Mouse (Mus musculus) intestine, embryonic 15.5 days (tissue): Measurements from ENCODE around the gene Tmem9. TPM values are rescaled to one million over a fixed set of nuclear protein-coding genes. Genes with fewer than 3 reads are reported as not detected.
A peak's percentile ranks its signal among the peaks of the same experiment; 100 is the strongest.

Source experiments
- ATAC-seq: fragments of 200-750 bp; cut with Nextera tagmentation; 2 replicates; pipeline ENCODE4 v1.8.0; 2017; ENCODE audit warnings: moderate TSS enrichment, moderate library complexity
- H3K27ac ChIP-seq: fragments of 300-500 bp; sonication (generic); 2 replicates; pipeline ENCODE4 v1.5.1; 2015; ENCODE audit warnings: mild to moderate bottlenecking, inconsistent platforms
- H3K27me3 ChIP-seq: fragments of 300-500 bp; sonication (generic); replicated peaks from 2 replicates; pipeline ENCODE4 v1.6.1; 2015; ENCODE audit warnings: inconsistent platforms
- H3K36me3 ChIP-seq: fragments of 300-500 bp; sonication (generic); 2 replicates; pipeline ENCODE4 v1.6.1; 2015; ENCODE audit warnings: inconsistent platforms
- H3K4me1 ChIP-seq: fragments of 300-500 bp; sonication (generic); replicated peaks from 2 replicates; pipeline ENCODE4 v1.6.1; 2015; ENCODE audit warnings: inconsistent platforms
- H3K4me2 ChIP-seq: fragments of 300-500 bp; sonication (generic); replicated peaks from 2 replicates; pipeline ENCODE4 v1.6.1; 2015; ENCODE audit warnings: mild to moderate bottlenecking, inconsistent platforms
- H3K4me3 ChIP-seq: fragments of 300-500 bp; sonication (generic); replicated peaks from 2 replicates; pipeline ENCODE4 v1.5.1; 2015; ENCODE audit warnings: inconsistent platforms
- H3K9ac ChIP-seq: fragments of 300-500 bp; sonication (generic); 2 replicates; pipeline ENCODE4 v1.6.1; 2015; ENCODE audit warnings: inconsistent platforms
- H3K9me3 ChIP-seq: fragments of 300-500 bp; sonication (generic); 2 replicates; pipeline ENCODE4 v1.6.1; 2016; ENCODE audit warnings: inconsistent platforms
- whole genome bisulfite sequencing: fragments of 180-500 bp; shearing (Covaris S2); methylation state at CpG from one replicate; pipeline ENCODE4 v1.1.7; 2015; 5-methylcytosine and 5-hydroxymethylcytosine counted together
- polyA plus RNA-seq: library from polyadenylated mRNA; unstranded; fragments of >200 nt; fragmentation: Nextera tagmentation; extraction: Ambion mirVana; gene quantifications from 2 replicates; pipeline ENCODE4 v1.2.1, GENCODE M21; 2015

Tmem9 gene
- polyA plus RNA-seq, 1 experiment from 2014 or later, result 142 TPM

- Histone ChIP-seq H3K9me3 (no peaks in the 10 kb centered on the region), H3K4me2 (no peak overlapping the region), H3K4me1 (peaks cover 13% of the 10 kb centered on the region), H3K4me3 (no peak overlapping the region), H3K27me3 (no peaks in the 10 kb centered on the region), H3K36me3 (peaks cover 12% of the 10 kb centered on the region; the same call in 1 of the 2 replicates), H3K9ac (no peak overlapping the region), H3K27ac (no peak overlapping the region)
- ATAC-seq, result no peak
- 77% methylated on average over 5 of the region's 5 CpGs for WGBS
These were observed 31.0 kb downstream of the Tmem9 start for GRCm38 (mm10) chr1:136038746-136039538.

- no peak overlapping the region for H3K4me3 ChIP-seq
- H3K4me1 ChIP-seq, result peaks cover 13% of the 10 kb centered on the region
- H3K27me3 ChIP-seq, result no peaks in the 10 kb centered on the region
- 13% methylated on average over 11 of the region's 11 CpGs for WGBS
- no peak overlapping the region for H3K27ac ChIP-seq
- peaks cover 2% of the 10 kb centered on the region; the same call in 1 of the 2 replicates for H3K36me3 ChIP-seq
- ATAC-seq, result peak; percentile 76
- H3K4me2 ChIP-seq, result no peak overlapping the region; the same call in 1 of the 2 replicates
- H3K9me3 ChIP-seq, result no peaks in the 10 kb centered on the region
- no peak overlapping the region for H3K9ac ChIP-seq
These were observed 32.5 kb downstream of the Tmem9 start for GRCm38 (mm10) chr1:136040452-136040851.

DNA sequence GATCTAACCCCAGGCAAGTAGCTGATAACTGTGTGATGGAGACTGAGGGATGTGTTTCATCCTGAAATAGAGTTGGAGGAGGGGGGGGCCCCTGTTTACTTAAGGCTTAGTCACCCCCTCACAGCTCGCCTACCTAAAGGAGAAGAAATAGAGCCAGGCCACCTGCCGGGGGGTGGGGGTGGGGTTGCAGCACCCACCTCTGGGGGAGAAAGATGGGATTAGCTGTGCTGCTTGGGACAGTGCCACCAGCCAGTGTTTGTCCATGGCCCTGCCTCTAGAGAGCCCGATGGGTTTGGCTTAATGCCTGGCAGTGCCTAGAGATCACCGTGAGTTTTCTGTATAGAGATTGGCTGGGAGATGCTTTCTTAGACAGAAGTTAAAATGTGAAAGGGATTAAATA lies 32.9 kb downstream of the Tmem9 start:
- Histone ChIP-seq H3K4me3 (no peak overlapping the region), H3K9ac (no peak overlapping the region), H3K27ac (no peak overlapping the region), H3K4me1 (peaks cover 13% of the 10 kb centered on the region), H3K36me3 (no peaks in the 10 kb centered on the region), H3K9me3 (no peaks in the 10 kb centered on the region), H3K27me3 (peaks cover 1% of the 10 kb centered on the region; the same call in 1 of the 2 replicates), H3K4me2 (no peak overlapping the region; the same call in 1 of the 2 replicates)
- WGBS, result 10% methylated on average over 4 of the region's 4 CpGs
- no peak; the same call in none of the 2 replicates for ATAC-seq

- WGBS, result 15% methylated on average over 4 of the region's 4 CpGs
- Histone ChIP-seq H3K9ac (no peak overlapping the region), H3K27me3 (peaks cover 26% of the 10 kb centered on the region), H3K4me3 (no peak overlapping the region), H3K27ac (no peak overlapping the region), H3K36me3 (no peaks in the 10 kb centered on the region), H3K4me2 (no peak overlapping the region), H3K9me3 (no peaks in the 10 kb centered on the region), H3K4me1 (peaks cover 10% of the 10 kb centered on the region)
- 0 out of 2 replicates have a peak, but pooled peaks have one; percentile 16 for ATAC-seq
These were observed 37.8 kb downstream of the Tmem9 start for GRCm38 (mm10) chr1:136045774-136046173.

DNA sequence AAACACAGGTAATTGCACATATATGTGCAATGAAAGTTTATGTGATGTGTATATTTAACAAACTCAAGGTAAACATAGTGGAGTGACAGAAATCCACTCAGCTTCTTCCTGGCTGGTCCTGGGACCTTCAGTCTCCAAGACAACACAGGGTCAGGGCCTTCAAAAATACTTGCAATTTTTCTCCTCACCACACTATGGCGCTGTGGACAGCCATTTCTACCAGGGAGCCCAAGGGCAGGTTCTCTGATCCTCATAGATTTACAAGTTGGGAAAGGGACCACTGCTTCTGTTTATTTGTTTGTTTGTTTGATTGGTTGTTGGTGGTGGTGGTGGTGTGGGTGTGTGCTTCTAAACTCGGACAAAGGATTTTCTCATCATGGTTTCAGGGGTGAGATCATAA lies 39.5 kb downstream of the Tmem9 start:
- Histone ChIP-seq H3K36me3 (no peaks in the 10 kb centered on the region), H3K4me1 (peaks cover 9% of the 10 kb centered on the region; the same call in 1 of the 2 replicates), H3K27ac (no peak overlapping the region), H3K9me3 (no peaks in the 10 kb centered on the region), H3K27me3 (peaks cover 36% of the 10 kb centered on the region), H3K4me2 (no peak overlapping the region), H3K9ac (no peak overlapping the region), H3K4me3 (no peak overlapping the region)
- no peak for ATAC-seq
- WGBS, result 10% methylated on average over 2 of the region's 2 CpGs

DNA sequence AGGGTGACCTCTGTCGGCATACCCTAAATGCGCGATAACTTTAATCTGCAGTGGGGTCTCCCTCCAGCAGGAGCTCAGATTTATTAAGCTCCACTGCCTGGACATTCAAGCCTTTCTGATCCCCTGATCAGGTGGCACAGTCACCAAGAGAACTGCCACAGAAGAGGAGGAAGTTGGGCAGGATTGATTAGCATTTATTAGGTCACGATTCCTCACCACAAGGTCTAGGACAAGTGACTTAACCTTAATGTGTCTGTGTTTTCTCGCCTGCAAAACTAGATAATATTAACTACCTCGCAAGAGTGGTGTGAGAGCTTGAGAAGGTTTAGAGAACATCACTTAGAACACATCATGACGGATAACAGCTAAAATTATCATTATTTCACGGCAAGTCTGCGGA lies 39.9 kb downstream of the Tmem9 start:
- no peak for ATAC-seq
- H3K4me2 ChIP-seq, result no peak overlapping the region

DNA sequence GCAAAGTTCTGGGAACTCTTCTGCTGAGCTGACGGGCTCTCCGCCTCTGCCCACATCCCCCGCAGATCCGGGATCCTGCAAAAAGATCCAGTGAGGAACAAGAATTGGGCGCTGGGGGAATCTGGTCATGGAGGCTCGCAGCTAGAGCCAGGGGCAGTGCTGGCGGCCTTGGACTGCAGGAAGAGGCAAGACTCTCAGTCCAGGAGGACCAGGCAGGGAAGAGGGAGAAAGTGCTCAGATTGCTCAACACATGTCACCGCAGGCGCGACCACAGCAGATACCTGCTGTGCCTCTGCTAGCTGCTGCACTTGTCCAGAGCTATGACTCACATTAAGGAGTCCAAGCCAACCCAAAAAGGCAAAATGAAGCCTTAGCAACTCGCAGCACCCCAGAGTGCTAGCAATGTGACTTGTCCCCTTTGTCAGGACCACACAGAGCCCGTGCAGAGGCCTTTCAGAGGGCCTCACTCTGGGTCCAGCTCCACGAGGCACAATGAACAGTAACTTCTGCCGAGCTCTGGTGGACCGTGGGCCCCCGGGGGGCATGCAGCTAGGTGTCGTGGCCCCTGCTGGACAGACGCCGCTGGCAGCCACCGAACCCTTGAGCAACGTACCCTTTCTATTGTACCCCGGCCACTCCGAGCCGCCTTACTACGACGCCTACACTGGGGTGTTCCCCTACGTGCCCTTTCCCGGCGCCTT lies 42.5 kb downstream of the Tmem9 start, which contains the start of gene Ascl5:
Gene Ascl5 (plus strand): TSS at position 493 of the 701 bp plus-strand sequence.
- no peaks in the 10 kb centered on the region for H3K36me3 ChIP-seq
- no peak within 1 kb of the TSS for H3K9ac ChIP-seq
- H3K9me3 ChIP-seq, result no peaks in the 10 kb centered on the region
- no peak within 1 kb of the TSS for H3K27ac ChIP-seq
- H3K4me1 ChIP-seq, result peaks cover 9% of the 10 kb centered on the region; the same call in 1 of the 2 replicates
- H3K4me3 ChIP-seq, result peak within 1 kb of the TSS; percentile 30
- H3K27me3 ChIP-seq, result peaks cover 36% of the 10 kb centered on the region
- peak; percentile 21; the same call in 1 of the 2 replicates for ATAC-seq
- 21% methylated on average over 29 of the region's 29 CpGs for WGBS
- peak within 1 kb of the TSS; percentile 63 for H3K4me2 ChIP-seq

More for the DNA sequence above, 39.9 kb downstream of the Tmem9 start:
- Histone ChIP-seq H3K4me1 (peaks cover 9% of the 10 kb centered on the region; the same call in 1 of the 2 replicates), H3K27me3 (peaks cover 36% of the 10 kb centered on the region), H3K27ac (no peak overlapping the region), H3K36me3 (no peaks in the 10 kb centered on the region), H3K9me3 (no peaks in the 10 kb centered on the region), H3K9ac (no peak overlapping the region), H3K4me3 (no peak overlapping the region)
- 73% methylated on average over 9 of the region's 9 CpGs for WGBS

GRCm38 (mm10) chr1:136051013-136051315 lies 43.0 kb downstream of the Tmem9 start:
- H3K4me1 ChIP-seq, result peaks cover 9% of the 10 kb centered on the region; the same call in 1 of the 2 replicates
- 1% methylated on average over 35 of the region's 36 CpGs for WGBS
- H3K4me2 ChIP-seq, result peak overlapping the region; percentile 63
- no peak overlapping the region for H3K27ac ChIP-seq
- H3K36me3 ChIP-seq, result no peaks in the 10 kb centered on the region
- H3K4me3 ChIP-seq, result peak overlapping the region; percentile 30
- H3K9ac ChIP-seq, result no peak overlapping the region
- H3K27me3 ChIP-seq, result peaks cover 34% of the 10 kb centered on the region
- no peaks in the 10 kb centered on the region for H3K9me3 ChIP-seq
- peak; percentile 66 for ATAC-seq

GRCm38 (mm10) chr1:136051465-136051864 lies 43.5 kb downstream of the Tmem9 start:
- Histone ChIP-seq H3K9ac (no peak overlapping the region), H3K9me3 (no peaks in the 10 kb centered on the region), H3K27ac (no peak overlapping the region), H3K4me2 (peak overlapping the region; percentile 63), H3K4me1 (peaks cover 9% of the 10 kb centered on the region; the same call in 1 of the 2 replicates), H3K36me3 (no peaks in the 10 kb centered on the region), H3K27me3 (peaks cover 32% of the 10 kb centered on the region), H3K4me3 (peak overlapping the region; percentile 30)
- peak; percentile 76 for ATAC-seq
- WGBS, result 0% methylated on average over 6 of the region's 6 CpGs

DNA sequence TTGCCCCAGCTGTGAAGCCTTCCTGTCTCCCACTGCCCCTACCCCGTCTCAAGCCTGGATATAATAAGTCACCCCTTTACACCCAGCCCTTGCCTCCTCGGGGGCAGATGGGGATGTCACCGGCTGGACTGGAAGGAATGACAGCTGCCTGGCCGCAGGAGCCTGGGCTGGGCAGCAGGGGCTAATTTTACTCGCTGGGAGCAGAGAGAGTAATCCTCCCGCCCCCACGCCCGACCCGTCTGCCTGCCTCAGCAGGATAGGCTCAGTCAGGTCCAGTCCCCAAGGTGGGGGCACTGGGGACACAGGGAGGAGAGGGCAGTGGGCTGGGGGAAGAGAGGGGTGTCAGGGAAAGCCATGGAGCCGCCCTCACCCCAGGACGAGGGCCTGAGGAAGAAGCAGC lies 44.6 kb downstream of the Tmem9 start, which contains the start of gene Cacna1s:
Gene Cacna1s (plus strand): TSS at position 204 of the 400 bp plus-strand sequence.
- no peak for ATAC-seq
- Histone ChIP-seq H3K4me3 (no peak within 1 kb of the TSS), H3K4me2 (no peak within 1 kb of the TSS), H3K27ac (no peak within 1 kb of the TSS), H3K9ac (no peak within 1 kb of the TSS), H3K9me3 (no peaks in the 10 kb centered on the region), H3K36me3 (no peaks in the 10 kb centered on the region), H3K4me1 (peaks cover 9% of the 10 kb centered on the region; the same call in 1 of the 2 replicates), H3K27me3 (peaks cover 29% of the 10 kb centered on the region)
- WGBS, result 46% methylated on average over 11 of the region's 11 CpGs

DNA sequence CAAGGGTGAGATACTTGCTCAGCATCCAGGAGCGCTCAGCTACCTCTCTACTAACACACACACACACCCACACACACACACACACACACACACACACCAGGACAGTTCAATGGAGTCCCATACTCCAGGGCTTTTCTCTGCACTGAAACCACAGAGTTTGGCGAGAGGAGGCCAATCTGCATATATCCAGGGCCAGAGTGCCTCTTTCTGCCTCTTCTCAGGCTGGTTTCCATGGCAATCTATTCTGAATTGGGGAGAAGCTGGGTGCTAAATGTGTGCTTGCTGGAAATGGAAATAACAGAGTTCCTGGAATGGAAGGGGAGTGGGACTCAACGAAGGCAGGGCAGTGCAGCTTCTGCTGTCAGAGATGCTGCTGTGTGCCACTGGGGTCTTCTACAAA lies 47.8 kb downstream of the Tmem9 start:
- peaks cover 7% of the 10 kb centered on the region; the same call in 1 of the 2 replicates for H3K4me1 ChIP-seq
- no peak for ATAC-seq
- no peaks in the 10 kb centered on the region for H3K36me3 ChIP-seq
- H3K4me2 ChIP-seq, result no peak overlapping the region
- H3K9me3 ChIP-seq, result no peaks in the 10 kb centered on the region
- 83% methylated on average over 3 of the region's 3 CpGs for WGBS
- no peak overlapping the region for H3K27ac ChIP-seq
- H3K4me3 ChIP-seq, result no peak overlapping the region
- H3K9ac ChIP-seq, result no peak overlapping the region
- H3K27me3 ChIP-seq, result peaks cover 10% of the 10 kb centered on the region

DNA sequence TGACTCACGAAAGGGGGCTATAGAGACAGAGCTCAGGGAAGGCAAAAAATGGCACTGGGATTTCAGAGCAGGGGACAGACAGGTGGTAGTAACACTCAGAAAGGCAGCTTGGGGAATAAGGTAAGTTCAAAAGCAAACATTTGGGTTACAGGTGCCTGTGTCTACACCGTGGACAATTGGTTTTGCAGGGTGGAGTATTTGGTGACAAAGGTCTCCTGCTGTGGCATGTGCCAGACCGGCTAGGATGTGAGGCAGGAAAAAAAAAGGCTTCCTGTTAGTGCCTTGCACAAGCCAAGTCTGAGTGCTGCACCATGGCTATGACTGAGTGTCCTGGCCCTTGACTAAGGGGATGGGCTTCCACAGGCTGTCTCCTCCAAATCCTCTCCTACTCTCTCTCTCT lies 50.6 kb downstream of the Tmem9 start:
- no peaks in the 10 kb centered on the region for H3K36me3 ChIP-seq
- no peak for ATAC-seq
- no peak overlapping the region for H3K9ac ChIP-seq
- no peak overlapping the region for H3K27ac ChIP-seq
- WGBS, result 46% methylated on average over 3 of the region's 3 CpGs
- no peak overlapping the region for H3K4me2 ChIP-seq
- no peaks in the 10 kb centered on the region for H3K9me3 ChIP-seq
- no peak overlapping the region for H3K4me3 ChIP-seq
- H3K27me3 ChIP-seq, result no peaks in the 10 kb centered on the region
- no peaks in the 10 kb centered on the region for H3K4me1 ChIP-seq
